Mouse (Mus musculus) 416B (cell line): ENCODE measurements around the gene Slc12a6.
"Not testable (repeated sequence)": the region's sequence is repeated elsewhere in the genome, so short reads cannot be mapped to it uniquely, and the experiment has no call there.

Experiments
- DNase-seq: peaks from one replicate; pipeline ENCODE4 v3.0.0; 2011; ENCODE audit warnings: low read depth

Gene Slc12a6

DNA sequence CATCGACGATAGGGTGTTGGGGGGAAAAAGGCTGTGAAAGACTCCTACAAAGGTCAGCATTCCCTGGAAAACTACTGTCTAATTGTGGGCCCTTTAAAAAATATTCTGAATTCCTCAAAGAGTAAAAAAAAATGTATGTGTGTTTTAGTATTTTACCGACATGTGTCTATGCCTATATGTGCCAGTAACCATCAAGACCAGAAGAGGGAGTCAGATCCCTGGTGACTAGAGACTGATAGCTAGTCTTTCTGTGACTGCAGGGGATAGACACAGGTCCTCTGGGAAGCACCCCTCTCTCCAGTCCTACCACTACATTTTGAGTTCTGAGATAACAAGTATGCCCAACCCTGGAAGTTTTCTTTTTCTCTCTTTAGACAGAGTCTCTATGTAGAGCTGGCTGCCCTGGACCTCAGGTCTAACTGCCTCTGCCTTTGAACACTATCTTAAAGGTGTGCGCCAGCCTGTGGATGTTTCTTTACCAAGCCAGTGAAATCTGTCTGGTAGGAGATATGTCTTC lies 2.8 kb upstream of the Slc12a6 start:
- peak; percentile 84 for DNase-seq

DNA sequence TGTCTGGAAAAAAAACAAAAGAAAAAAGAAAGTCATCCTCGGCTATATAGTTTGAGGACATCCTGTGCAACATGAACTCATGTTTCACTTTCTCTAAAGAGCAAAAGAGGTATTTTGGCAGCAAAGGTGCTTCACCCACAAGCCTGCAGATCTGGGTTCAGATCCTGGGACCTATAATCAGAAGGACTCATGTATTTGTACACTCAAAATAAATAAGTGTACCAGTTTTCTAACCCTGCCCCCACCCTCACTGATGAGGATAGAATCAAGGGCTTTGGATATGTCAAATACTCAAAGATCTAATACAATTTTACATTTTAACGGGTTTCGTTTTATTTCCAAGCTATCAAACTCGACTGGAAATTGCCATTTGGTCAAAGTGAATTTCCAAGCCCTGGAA lies 1.3 kb upstream of the Slc12a6 start:
- DNase-seq: no peak

DNA sequence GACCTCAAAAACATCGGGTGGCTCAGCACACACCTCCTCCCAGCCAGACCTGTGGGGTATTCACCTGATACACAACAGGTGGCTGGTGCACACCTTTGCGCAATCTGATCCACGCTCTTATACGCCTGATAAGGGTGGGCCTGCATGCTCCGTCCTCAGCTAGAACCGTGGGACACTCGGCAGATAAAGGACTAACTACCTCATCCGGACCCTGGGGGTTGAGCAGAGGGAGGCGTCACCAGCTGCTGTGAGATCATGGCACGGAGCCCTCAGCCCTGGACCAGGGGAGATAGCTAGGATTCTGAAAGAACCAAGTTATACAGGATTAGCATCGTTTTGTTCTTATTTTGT lies 592 bp downstream of the Slc12a6 start, which contains the start of gene Gm21985:
Gene Gm21985, plus strand, starts transcription at position 73 of the 351 bp plus-strand sequence.
- peak; percentile 73 for DNase-seq

DNA sequence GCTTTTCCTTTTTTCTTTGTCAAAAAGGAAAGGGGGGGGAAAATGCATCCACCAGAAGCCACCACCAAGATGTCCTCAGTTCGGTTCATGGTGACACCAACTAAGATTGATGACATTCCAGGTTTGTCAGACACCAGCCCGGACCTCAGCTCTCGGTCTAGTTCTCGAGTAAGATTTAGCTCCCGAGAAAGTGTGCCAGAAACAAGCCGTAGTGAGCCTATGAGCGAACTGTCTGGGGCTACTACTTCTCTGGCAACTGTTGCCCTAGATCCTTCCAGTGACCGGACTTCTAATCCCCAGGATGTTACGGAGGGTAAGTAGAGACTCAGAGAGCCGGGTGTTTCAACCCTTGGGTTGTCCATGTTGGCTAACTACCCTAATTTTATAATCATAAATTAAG lies 1.2 kb downstream of the Slc12a6 start:
- DNase-seq: peak; percentile 54

DNA sequence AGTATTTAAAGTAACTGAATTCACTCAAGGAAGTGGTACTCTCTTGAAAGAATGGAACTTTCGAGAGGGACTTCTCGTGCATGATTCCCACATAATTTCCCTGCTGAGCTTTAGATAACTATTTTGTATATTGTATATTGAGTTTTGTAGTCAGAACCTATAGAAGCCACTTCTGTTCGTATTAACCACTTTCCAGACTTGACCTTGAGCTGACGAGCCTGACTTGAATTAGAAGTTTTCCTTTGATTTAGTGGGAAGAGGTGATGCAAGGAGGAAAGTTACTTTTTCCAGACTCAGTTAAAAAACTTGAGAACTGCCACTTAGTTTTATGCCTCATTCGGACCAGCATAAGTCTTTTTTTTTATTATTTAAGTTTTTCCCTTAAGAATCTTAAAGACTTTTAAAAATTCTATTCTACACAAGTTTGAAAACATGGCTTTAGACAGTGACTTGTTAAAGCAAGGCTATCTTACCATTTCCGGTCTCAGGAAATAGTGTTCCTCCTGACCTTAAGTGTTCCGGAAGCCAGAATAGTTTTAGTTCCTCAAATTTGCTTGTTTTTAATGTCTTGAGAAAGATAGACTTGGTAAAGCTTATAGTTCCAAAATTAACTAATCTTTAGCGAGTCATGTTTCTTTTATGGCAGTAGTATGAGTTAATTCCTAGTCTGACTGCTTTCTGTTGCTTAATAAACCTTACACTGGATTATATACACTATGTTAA lies 2.1 kb downstream of the Slc12a6 start:
- DNase-seq: peak; percentile 86

- DNase-seq: no peak
Observed at GRCm38 (mm10) chr2:112270011-112270410, 4.4 kb downstream of the Slc12a6 start.

- no peak for DNase-seq
Observed at GRCm38 (mm10) chr2:112272909-112273308, 7.3 kb downstream of the Slc12a6 start.

GRCm38 (mm10) chr2:112273474-112273873 lies 7.8 kb downstream of the Slc12a6 start:
- no peak for DNase-seq

DNA sequence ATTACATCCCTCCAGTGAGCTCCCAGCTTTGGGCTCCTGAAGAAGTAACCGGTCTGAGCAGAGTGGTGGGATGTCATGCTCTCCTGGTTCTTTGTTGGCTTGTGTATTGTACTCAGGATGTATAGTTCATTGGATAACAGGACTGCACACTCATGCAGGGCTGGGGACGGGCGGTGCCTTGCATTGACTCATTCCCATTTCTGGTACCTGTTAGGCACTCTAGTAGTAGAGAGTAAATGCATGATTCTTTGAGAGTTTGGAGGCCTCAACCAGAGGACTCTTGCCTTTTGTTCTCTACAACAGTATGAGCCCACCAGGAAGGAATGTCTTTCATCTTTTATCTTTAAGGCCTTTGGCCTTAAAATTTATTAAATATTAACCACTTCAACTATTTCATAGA lies 11.2 kb downstream of the Slc12a6 start:
- DNase-seq: no peak

GRCm38 (mm10) chr2:112282846-112283245 lies 17.2 kb downstream of the Slc12a6 start:
- DNase-seq: no peak

- peak; percentile 78 for DNase-seq
Observed at GRCm38 (mm10) chr2:112284363-112285030, 18.9 kb downstream of the Slc12a6 start.

GRCm38 (mm10) chr2:112285031-112285390 lies 19.4 kb downstream of the Slc12a6 start:
- no peak for DNase-seq

- not testable (repeated sequence) for DNase-seq
Observed at GRCm38 (mm10) chr2:112286062-112286461, 20.4 kb downstream of the Slc12a6 start.

DNA sequence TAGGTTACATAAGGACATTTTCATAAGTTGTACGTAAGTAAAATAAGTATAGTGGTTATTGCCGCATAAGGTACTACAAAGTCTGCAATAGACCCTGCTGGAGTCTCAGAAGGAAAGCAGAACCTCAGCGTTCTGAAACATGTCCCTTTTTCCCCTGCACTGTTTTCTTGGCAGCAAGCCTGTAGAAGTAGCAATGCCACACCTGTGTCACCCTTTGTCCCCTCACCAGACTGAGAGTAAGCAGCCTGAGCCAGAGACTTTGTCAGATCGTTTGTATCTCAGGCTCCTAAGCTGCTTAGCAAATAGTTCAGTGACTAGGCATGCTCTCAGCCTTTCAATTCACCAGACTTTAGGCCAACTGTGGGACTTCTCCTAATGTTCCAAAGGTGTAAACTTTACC lies 21.4 kb downstream of the Slc12a6 start:
- no peak for DNase-seq

DNA sequence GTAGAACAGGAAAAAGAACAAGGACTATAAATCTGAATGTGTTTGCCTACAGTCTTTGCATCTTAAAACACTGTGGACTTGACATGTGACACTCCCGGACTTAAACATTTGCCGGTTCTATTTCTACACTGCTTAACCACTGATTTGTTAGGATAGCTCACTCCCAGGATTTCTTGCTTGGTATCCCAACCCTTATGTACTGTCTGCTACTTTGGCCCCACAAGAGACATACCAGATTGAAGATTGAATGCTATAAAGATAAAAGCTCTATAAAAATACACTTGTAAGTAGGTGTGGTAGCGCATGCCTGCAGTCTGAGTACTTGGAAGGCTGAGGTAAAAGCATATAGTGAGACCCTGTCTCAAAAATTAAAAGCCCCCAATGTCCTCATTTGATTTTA lies 23.9 kb downstream of the Slc12a6 start:
- no peak for DNase-seq

GRCm38 (mm10) chr2:112292823-112293222 lies 27.2 kb downstream of the Slc12a6 start:
- no peak for DNase-seq

DNA sequence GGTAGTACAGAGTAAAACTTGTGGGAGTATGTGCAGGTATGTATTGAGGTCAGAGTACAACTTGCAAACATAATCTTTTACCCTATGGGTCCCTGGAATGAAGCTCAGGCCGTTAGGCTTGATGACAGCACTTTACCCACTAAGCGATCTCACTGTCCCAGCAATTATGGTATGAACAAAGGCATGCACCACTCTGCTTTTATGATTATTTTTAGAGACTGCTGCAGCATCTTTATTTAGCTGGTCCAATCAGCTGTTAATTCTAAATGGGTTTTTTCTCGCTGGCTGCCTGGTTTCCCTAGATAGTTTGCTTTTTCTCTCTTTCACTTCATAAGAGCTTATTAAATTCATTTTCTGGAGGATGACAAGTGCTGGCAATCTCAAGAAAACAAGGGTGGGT lies 30.6 kb downstream of the Slc12a6 start:
- DNase-seq: no peak

- no peak for DNase-seq
Observed at GRCm38 (mm10) chr2:112298221-112298620, 32.6 kb downstream of the Slc12a6 start.

- peak; percentile 89 for DNase-seq
Observed at GRCm38 (mm10) chr2:112308671-112309070, 43.0 kb downstream of the Slc12a6 start.

- peak; percentile 93 for DNase-seq
Observed at GRCm38 (mm10) chr2:112309161-112309600, 43.6 kb downstream of the Slc12a6 start.

DNA sequence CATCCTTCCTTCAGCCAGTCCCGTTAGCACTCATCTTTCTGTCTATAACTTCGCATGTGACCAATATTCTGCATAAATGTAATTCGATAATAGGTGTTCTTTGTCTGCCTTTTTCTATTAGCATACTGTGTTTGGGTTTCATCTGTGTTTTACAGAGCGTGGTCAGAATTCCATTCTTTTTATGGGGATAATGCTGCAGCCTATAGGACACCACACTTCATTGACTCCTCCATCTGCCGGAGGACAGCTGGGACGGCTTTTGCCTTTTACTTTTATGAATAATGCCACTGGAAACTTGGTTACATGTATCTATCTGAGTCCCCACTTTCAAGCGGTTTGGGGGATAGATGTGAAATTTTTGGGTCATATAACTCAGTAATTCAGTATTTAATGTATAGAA lies 50.0 kb downstream of the Slc12a6 start:
- DNase-seq: no peak

- DNase-seq: no peak
Observed at GRCm38 (mm10) chr2:112318227-112318626, 52.6 kb downstream of the Slc12a6 start.

- DNase-seq: no peak
Observed at GRCm38 (mm10) chr2:112318905-112319304, 53.3 kb downstream of the Slc12a6 start.
